Mouse (Mus musculus): Measurements from ENCODE around the gene Gpr21.
"Not testable (repeated sequence)": the region's sequence is repeated elsewhere in the genome, so short reads cannot be mapped to it uniquely, and the experiment has no call there.

Gene Gpr21

DNA sequence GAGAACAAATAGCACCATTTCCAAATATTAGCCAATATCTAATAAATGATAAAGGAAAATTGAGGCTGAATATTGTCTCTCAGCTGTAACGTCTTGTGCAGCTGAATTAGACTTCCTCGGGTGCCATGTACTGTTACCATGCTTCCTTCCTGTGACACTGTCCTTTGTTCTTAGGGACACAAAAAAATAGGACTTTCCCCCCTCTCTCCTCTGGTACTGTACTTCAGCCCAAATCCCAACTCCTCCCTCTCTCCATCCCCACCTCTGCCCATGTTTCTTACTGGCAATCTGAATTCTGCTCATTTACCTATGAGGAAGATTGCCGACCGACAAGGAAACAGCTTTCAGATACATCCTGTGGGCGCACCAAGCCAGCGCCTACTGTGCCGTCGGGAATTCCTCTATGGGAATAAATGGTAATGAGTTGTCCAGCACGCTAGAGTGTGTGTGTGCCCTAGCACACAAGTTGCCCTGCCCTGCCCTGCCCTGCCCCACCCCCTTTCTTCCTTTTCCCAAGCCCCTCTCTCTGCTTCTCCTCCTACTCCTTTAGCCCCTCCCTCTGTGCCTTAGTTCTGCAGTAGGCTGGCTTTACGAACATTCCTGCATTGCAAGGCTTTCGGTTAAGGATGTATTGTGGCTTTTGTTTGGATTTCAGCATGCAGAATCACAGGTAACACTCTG is at the start of gene Gpr21:
TSS of gene Gpr21 (plus strand) at position 303 of the 681 bp plus-strand sequence.
- peak; percentile 91 for DNase-seq (ENCODE audit: low read depth, low spot score)

DNA sequence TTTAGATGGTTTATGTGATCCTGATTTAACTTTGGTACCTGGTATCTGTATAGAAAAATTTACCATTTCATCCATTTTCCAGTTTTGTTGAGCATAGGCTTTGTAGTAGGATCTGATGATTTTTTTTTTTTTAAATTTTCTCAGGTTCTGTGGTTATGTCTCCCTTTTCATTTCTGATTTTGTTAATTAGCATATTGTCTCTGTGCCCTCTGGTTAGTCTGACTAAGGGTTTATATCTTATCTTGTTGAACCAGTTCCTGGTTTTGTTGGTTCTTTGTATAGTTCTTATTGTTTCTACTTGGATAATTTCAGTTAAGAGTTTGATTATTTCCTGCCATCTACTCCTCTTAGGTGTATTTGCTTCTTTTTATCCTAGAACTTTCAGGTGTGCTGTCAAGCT is 36.6 kb upstream of the Gpr21 start:
- DNase-seq (ENCODE audit: low read depth, low spot score): no peak

DNA sequence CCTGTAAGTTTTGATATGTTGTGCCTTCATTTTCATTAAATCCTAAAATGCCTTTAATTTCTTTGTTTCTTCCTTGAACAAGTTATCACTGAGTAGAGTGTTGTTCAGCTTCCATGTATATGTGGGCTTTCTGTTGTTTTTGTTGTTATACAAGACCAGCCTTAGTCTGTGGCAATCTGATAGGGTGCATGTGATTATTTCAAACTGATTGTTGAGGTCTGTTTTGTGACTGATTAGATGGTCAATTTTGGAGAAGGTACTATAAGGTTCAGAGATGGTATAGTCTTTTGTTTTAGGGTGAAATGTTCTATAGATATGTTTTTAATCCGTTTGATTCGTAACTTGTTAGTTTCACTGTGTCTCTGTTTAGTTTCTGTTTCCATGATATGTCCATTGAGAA is 36.1 kb upstream of the Gpr21 start:
- DNase-seq (ENCODE audit: low read depth, low spot score): no peak

DNA sequence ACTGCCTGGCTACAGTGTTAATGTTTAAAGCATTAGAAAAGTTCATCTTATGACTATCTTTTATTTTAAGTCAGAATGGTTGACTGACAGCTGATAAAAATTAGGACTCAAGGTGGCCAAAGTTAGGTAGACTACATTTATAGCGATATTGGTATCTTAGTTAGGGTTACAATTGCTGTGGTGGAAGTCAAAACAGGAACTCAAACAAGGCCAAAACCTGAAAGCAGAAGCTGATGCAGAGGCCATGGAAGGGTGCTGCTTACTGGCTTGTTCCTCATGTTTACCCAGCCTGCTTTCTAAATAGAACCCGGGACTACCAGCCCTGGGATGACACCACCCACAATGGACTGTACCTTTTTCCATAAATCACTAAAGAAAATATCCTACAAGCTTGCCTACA is 32.0 kb upstream of the Gpr21 start:
- no peak for DNase-seq (ENCODE audit: low read depth, low spot score)

DNA sequence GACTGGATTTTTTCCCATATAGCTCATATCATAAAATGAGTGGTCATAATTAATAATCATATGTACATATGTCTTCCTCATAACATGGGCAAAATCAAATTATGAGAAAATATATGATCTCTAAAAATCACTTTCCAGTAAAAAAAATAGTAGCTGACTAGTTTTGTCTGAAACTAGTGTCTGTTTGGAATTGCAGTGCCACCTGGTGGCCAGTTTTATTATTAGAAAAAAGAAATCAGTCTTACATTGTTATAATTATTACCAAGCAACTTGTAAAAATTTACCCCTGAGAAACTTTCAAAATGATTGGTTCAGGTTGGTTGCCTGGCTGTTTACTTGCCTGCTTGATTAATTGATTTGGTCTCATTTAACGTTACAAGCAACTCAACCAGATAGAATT is 30.8 kb upstream of the Gpr21 start:
- peak; percentile 34 for DNase-seq (ENCODE audit: low read depth, low spot score)

DNA sequence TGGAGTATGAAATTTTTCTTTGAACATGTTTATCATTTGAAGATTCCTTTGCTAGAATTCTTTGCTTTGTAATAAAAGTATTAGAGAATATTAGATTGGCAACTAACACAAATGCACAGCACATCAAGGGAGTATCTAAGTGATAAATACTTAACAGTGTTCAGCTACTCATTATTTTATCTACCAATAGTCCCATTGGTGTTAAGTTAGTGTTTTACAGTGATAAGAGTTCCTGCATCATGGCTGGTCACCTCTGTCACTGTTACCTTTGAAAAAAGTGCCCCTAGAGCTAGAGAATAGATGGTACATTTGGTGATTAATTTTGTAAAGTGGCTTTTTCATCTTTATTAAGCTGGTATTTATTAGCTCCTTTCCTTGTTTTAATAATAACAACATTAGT is 29.7 kb upstream of the Gpr21 start:
- DNase-seq (ENCODE audit: low read depth, low spot score): no peak

DNA sequence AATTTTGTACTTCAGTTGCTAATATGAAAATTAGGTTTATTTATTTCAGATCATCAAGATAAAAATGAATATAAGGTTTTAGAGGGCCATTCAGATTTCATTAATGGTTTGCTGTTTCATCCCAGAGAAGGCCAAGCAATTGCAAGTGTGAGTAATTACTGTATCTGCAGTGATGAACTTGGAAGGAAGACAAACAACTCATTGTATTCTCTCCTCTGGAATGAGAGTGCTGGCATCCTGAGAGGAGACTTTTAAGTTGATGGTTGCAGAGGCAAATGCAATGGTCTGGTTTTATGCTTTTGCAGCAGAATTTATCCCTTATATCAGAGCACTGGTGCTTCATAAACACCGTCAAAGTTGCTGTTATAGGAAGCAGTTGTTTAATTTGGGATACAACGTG is 27.2 kb upstream of the Gpr21 start:
- no peak for DNase-seq (ENCODE audit: low read depth, low spot score)

DNA sequence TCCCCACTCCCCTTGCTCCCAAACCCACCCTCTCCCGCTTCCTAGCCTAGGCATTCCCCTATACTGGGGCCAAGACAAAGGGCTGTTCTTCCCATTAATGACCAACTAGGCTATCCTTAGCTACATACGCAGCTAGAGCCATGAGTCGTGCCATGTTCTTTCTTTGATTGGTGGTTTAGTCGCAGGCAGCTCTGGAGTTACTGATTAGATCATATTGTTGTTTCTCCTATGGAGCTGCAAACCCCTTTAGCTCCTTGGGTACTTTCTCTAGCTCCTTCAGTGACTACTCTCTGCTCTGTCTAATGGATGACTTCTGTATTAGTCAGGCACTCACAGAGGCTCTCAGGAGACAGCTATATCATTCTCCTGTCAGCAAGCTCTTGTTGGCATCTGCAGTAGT is 18.8 kb upstream of the Gpr21 start:
- no peak for DNase-seq (ENCODE audit: low read depth, low spot score)

DNA sequence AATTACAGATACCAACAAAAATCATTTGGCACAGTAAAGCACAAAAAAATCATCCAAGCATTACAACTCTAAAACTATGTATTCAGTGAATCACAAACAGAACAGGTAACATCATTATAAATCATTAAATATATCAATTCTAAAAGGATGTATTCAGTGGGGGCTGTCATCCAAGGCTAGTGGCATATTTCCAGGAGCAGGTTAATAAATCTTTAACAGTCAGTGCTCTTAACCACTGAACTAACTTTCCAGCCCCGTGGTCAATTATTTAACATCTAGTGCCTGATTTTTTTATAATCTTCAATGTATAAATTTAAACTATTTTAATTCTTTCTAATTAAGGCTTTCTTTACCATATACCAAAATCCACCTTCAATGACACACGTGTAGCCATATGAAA is 10.3 kb upstream of the Gpr21 start:
- DNase-seq (ENCODE audit: low read depth, low spot score): not testable (repeated sequence)

DNA sequence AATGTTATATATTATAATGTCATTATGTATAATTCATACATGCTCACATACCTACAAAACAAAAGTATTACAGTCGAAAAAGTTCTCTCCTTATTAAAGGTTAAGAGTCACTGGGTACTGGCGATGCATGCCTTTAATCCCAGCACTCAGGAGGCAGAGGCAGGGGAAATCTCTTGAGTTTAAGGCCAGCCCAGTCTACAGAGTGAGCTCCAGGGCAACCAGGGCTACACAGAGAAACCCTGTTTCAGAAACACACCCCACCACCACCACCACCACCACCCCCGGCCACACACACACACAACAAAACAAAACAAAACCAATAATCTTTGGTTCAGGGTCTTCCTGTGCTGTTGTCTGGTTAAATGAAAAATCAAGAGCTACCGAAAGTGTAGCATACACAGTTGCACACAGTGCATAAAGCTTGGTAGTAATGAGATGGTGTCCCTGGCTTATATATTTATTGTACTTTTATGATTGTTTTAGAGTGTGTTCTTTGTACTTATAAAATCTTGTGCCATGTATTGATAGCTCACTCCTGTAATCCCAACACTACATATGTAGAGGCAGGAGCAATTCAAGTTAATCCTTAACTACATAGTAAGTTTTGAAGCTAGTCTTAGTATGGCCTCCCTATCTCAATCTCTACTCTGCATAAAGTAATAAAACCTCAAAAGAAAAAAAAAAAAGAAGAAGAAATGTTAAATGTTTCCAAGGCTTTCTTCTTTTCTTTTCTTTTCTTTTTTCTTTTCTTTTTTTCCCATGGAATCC is 4.8 kb upstream of the Gpr21 start:
- no peak for DNase-seq (ENCODE audit: low read depth, low spot score)

DNA sequence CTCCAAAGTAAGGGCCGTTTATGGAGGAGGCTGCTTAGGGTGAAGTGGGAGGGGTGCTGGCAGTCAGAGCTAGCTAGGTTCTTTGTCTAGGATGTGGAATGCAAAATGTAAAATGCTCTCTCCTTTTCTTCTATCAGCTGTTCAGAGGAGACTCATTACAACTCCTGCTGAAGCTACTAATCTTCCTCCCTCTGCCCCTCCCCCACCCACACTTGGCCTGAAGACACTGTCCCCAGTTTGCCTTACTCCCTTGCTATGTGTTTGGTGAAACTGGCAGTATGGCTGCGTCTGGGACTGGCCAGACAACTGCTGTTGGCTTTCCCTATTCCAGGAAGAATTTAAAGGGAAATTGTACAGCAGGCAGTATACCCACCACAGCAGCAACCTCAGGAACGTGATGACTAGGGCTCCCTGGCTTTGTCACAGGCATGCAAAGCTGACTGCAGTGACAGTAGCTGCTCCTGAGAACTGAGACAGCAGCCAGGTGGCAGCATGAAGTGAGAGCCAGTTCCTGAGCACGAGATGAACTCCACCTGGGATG is 860 bp downstream of the Gpr21 start:
- peak; percentile 76 for DNase-seq (ENCODE audit: low read depth, low spot score)

DNA sequence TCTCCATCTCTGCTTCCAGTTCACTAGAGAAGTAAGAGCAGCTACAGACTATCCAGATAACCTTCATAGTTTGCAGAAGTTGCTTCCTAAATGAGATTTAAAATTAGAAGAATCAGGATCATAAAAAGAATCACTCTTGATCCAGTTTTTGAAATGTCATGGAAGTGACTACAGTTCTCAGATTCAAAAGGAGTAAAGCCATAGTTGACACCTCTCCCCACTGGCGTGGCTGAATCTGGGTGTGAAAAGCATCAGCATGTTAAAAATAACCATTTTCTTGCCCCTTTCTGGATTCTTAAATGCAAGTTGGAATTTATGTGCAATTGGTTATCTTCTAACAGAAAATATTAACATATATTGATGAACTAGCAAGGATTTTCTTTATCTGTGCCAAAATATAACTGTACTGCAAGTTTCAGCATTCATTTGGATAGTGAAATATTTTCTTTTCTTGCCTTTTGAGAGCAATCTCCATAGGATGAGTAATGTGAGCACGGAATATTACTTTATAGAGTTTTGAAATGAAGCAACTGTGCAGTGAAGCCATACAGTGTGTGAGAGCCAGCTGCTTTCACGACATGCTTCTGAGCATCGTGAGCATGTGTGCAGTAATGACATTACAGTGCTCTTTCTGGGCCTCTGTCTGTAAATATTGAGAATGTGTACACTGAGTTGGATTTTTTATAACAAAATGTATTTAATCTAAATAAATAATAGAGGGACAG is 2.6 kb downstream of the Gpr21 start:
- no peak for DNase-seq (ENCODE audit: low read depth, low spot score)

DNA sequence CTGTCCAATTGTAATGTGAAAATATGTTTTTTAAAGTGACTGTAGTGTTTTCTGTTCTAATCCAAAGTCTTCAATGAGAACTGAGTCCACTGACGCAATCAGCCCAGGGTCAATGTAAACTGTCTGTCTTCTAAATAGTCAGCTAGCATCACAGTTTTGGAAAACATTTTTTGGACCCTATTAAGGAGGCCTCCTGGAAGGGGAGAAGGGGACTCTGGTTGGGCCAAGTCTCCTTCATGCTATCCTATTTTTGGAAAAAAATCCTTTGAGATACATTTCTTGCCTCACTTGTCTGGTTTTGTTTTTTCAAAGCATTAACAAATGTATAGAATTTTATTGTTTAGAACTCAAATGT is 3.1 kb downstream of the Gpr21 start:
- no peak for DNase-seq (ENCODE audit: low read depth, low spot score)

DNA sequence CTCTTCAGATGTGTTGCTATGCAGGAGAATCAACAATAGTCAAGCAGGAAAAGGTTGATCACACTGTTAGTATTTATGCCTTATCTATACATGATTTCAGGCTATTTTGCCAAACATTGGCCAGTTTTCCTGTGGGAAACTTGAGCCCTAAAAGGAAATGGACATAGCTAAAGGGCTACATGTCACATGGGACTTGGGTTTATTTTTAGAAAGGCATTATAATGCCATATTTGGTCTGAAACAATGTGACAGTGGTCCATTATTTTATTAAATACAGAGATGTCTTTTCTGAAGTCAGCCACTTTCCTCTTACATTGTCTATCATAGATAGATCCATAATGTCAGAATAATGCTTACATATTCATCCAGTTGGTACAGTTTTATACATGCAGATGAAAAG is 11.5 kb downstream of the Gpr21 start:
- no peak for DNase-seq (ENCODE audit: low read depth, low spot score)

DNA sequence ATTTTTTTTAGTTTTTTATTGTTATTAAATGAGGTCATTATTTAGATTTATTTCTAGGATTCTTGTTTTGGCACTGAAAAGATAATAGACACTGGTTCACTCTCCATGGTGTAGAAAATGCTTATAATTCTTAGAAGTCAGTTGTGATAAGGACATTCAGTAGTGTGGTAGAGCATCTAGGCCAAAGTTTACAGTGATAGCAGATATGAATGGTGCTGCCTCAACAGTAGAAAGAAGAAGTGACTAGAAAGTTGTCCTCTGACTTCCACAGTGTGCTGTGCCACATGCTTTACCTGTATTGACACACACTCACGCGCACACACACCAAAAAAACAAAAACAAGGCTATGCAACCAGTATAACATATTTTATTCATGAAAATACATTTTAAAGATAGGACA is 13.3 kb downstream of the Gpr21 start:
- no peak for DNase-seq (ENCODE audit: low read depth, low spot score)

DNA sequence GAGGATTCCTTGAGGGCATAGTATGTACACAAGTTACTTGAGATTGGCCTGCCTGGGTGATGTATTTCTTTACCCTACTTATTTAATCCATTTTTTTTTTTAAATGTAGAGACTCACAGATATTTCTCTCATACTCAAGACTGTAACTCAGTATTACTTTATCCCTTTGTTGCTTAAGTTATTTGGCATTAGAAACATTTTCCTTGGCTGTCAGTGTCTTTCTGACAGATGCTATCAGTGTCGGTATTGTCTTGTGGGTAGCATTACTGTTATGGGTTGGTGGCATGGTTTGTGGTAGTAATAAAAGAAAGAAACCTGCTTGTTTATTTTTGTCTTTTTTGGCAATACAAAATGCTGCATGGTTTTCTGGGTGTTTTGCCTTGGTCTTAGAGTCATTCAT is 14.6 kb downstream of the Gpr21 start:
- DNase-seq (ENCODE audit: low read depth, low spot score): no peak

DNA sequence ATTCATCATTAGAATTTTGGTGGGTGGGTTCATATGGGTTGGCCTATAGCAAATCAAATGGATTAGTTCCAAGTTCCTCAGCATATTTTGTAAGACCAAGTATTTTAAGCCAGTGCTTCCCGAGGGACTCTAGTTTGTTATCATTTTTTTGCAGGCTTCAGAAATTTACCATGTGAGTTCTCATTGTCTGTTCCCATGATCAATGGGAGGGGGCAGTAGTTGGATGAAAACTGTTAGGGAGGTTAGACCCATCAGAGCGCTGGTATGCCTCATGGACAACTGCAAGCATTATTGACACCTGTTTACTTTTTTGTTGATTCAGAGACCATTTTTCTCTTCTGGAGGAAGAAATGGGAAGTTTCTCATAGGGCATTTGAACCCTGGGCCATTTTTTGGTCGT is 15.5 kb downstream of the Gpr21 start:
- DNase-seq (ENCODE audit: low read depth, low spot score): no peak

DNA sequence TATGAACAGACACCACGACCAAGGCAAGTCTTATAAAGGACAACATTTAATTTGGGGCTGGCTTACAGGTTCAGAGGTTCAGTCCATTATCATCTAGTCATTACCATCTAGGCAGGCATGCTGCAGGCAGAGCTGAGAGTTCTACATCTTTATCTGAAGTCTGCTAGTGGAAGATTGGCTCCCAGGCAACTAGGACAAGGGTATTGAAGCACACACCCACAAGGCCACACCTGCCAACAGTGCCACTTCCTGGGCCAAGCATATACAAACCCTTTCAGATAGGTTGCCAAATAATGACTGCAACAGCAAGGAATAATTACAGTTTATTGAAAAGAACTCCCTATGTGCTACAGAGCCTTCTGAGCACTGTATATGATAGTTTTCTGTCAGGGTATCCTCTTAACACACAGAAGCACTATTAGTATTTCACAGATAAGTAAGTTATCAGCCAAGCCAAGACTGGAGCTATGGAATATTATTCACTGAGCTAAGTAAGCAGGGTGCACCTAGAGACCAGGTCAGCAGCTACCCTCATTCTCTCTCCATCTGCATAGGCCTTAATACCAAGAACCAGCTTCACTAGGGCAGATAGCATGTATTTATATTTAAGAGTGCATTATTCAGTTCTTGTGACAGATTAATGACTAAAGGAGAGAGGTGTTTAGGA is 33.3 kb downstream of the Gpr21 start:
- DNase-seq (ENCODE audit: low read depth, low spot score): no peak

DNA sequence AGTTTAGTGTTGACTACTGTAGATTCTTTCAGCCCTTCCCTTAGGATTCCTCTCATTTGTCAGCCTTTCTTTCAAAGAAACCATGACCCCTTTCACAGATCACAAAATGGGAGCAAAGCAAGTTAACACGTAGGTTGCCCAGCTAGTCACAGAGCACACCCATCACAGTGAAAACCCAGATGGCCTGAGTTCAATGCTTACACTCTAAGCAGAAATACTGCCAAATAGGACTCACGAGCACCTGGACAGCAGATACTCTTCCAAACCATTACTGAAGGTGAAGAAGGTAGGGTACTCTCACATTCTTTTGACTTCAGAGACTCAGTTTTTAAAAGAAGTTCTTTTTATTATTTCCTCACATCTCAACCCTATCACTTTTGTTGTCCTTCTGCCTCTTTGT is 40.2 kb downstream of the Gpr21 start:
- no peak for DNase-seq (ENCODE audit: low read depth, low spot score)

DNA sequence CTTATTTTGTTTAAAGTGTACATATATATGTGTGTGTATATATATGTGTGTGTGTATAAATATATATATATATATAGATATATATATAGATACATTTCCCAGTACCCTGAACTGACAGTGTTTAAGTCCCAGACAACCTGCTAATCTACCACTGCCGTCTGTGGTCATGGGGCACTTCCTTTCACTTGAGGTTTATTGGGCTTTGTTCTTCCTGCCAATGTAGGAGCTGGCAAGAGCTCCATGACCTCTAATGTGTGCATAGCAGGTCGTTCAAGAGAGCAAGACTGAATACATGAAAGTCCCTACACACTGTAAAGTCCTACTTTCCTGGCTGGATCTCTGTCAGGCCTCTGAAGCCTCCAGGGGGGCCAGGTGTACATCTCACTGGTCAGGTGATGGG is 49.4 kb downstream of the Gpr21 start:
- DNase-seq (ENCODE audit: low read depth, low spot score): no peak

DNA sequence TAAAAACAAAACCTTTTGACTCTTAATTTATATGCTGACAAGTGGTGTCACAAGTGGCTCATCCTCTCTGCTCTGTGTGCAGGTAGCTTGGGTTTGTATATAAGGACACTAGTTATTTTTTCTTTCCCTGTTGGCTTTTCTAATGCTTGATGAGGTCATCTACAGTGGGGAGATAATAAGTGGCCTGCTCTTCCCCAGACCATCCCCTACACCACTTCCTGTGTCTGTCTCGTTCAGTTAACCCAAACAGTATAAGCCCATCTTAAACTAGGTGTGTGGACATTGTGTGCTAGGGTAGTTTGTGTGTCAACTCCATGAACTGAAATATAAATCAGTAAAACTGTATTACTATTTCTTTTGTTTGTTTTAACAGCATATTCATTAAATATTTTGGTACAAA is 49.9 kb downstream of the Gpr21 start:
- no peak for DNase-seq (ENCODE audit: low read depth, low spot score)

DNA sequence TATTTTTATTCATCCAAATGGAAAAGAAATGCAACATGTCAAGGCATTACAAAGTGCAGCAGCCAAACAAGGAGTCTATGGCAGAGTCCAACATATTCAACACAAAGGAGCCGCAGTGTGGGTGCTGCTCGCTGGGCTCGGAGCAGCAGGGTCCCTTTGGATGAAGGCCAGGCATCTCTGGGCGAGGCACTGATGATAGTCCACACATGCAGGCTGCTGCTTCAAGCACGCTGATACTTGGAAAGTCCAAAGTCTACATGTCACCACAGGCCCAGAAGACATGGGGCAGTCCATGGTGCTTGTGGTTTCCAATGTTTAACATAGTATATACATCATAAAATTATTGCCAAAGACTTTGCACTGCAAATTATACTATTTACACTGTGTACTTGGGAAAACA is 53.8 kb downstream of the Gpr21 start:
- DNase-seq (ENCODE audit: low read depth, low spot score): no peak
